Mouse (Mus musculus): ENCODE measurements around the gene Prelp.

Prelp gene

DNA sequence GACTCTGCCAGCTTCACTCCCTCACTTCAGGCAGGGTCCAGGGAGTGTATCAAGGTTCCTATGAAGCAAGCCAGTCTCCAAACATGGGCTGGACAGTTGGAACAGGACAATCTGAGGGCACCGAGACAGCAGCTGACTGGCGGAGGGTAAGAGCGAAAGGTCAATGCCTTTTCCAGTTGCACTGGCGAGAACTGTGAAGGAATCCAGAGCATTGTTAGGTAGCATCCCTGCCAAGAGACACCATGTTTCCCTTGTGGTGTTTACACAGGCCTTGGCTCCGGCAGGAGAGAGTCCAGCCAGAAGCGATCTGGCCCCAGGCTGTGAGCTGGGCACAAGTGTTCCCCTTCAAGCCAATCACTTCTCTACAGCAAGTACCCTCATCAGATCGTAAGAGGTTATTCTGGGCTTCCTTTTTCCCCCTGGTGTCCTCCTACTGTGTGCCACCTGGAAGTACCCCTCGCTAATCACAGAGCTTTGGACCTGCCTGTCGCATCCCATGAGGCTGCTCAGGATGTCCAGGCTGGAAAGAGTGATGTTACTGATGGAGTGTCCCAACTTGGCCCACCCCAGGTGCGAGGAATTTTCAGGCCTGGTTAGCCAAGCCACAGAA, 13.2 kb upstream of the Prelp start:
- no peak for DNase-seq (ENCODE audit: low read depth)

DNA sequence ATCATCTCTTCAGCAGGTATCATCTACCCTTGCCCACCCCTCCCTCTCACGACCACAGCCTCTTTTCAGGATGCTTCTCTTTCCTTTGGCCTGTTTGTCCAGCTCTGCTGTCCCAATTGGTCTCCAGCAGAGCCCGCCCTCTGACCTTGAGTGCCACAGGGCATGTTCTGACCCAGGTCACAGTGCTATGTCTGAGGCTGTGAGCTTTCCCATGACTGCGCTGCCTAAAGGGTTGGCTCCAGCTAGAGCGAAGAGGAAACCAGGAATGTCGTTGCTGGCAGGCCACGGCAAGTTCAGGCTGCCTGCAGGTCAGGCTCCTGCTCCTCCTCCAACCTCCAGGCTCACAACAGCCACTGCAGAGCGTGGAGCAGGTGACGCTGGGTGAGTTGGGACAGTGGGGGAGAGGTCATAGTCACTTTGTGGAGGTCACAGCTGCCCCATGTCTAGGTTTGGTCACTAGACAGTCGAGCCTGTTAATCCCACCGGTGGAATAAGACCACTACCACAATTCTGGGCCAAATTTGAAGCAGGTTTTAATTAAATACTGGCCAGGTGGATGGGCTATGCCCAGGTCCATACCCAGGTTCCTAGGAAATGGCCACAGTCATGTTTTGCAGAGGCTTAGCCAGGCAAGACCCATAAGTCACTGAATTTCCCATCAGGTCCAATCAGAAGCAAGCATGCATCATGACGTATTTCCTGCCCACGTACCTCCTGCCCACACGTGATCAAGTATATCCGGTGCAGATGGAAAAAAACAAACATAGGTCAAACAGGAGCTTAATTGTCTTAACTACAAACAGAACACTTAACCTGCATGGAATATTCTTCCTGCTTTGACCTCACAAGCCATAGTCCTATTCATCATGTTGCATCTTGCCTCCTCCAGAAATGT, 12.3 kb upstream of the Prelp start:
- no peak for DNase-seq (ENCODE audit: low read depth)

DNA sequence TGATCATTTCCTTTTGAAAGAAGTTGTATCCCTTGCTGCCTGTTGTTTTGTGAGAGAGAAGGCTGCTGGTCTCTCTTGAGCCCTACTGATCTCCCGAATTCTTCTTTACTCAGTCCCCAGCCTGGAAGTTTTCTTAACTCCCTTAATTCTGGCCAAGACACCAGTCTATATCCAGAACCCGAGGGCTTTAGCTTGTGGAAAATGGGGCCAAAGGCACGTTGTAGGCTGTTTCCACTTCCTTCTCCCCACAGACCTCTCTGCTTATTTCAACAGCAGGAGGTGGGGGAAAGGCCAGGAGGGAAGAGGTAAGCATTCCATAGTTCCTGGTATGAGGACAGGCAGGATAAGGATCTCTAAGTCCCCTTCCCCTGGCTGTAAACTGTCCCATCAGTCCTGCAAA, 8.8 kb upstream of the Prelp start:
- DNase-seq (ENCODE audit: low read depth) = no peak

DNA sequence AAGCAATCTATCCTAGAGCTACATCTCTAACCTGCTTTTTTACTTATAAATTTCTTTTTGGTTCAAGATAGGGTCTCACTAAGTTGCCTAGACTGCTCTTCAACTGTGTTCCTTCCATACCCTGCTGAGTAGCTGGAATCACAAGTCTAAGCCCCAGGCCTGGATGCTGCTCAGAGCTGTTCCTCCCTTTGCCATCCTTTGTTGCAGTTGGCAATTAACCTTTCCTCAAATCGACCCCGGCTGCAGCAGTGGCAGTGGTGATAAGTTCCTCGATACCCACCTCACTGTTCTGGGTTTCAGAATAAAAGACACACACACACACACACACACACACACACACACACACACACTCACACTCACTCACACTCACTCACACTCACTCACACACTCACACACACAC, 4.0 kb upstream of the Prelp start:
- DNase-seq (ENCODE audit: low read depth) = no peak

DNA sequence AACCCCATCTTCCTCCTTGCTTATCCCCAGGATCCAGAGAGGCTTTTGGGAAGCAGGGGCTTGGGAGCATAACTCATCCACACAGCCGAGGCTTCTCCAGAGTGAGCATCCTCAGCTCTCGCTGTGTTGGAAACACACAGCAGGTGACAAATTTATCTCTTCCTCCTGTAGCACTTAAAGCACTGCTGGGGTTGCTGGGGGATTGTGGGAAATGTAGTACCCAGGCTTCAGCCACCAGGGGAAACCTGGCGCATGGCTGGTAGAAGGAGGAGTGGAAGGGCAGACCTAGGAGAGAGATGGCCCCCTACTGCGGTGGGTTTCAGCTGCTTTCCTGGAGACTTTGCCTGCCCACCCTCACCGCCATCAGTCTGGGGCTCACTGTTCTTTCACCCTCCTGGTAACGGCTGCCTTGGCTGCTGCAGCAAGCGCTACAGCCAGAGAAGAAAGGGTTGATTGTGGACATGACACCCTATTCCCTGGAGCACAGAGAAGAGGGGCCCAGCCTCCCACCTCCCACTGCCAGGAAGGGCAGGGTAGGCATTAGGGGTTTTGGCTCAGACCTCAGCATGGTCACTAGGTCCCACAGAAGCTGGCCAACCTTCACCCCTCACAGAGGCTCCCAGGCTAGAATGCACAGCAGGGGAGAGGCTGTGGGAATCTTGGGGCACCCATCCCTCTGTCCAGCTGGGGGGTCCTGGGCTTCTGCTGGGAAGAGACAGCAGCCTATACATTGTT, 3.1 kb upstream of the Prelp start:
- DNase-seq (ENCODE audit: low read depth) = no peak

DNA sequence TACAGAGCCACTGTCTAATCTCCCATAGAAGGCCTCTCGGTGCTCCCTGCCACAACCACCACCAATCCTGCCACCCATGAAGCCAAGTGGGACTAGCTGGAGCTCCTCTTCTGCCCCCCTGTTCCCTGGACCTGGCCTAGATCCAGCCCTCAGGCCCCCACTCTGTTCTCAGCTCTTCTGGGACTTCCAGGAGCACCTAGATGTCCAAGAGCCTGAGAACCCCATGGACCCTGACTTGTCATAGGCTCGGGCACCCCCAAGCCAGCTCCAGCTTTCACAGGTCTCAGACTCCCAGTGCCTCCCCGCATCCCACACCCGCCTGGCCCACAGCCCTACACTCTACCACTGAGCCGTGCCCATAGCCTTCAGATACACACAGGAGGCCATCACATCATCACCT, 1.9 kb upstream of the Prelp start:
- no peak for DNase-seq (ENCODE audit: low read depth)

DNA sequence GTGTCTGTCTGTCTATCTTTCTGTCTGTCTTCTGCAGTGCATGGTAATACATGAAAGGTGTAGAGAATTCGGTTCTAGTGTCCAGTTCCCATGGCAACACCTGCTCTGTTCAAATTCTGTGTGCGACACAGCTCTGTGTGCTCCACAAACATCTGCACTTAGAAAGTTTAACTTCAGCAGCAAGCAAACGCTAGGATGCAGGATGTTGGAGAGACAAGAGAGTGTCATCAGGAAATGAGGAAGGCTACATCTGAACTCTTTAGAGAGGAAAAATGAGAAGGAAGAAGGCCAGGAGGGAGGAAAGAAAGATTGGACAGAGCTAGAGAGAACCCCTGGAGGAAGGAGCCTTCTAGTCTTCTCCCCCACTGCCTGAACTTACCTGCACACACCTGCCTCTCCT, 338 bp downstream of the Prelp start:
- DNase-seq (ENCODE audit: low read depth) = no peak

DNA sequence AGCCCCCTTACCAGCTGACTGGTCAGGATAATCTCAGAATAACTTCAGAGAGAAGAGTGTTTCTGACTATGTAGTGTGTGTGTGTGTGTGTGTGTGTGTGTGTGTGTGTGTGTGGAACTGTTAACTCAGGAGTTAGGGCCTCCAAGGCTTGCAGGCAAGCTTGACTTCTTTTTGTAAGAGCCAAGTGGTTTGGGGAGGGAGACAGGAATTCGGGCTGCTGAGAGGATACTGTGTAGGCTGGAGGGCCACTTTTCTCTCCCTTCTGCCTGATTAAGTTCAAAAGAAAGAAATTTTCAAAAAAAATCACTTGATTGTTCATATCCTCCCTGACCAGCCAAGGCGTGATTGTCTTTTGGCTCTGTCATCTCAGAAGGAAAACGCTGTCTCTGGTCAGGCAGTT, 813 bp downstream of the Prelp start:
- peak; percentile 36 for DNase-seq (ENCODE audit: low read depth)

DNA sequence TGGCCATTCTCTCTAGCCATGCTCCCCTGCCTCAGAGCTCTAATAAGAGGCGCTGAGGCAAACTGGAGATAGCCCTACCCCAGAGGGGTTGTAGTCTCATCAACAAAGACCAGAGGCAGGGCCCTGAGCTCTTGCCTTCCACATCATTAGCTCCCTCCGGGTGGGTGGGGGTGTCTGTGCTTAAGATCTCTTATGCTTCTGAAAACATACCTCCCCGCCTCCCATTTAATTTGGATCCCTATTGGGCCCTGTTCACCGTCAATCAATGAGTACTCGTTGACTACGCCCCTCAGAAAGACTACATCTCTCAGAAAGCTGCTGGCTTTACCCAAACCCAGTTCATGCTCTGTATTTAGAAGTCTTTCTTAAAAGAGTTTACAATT, 3.1 kb downstream of the Prelp start:
- no peak for DNase-seq (ENCODE audit: low read depth)

DNA sequence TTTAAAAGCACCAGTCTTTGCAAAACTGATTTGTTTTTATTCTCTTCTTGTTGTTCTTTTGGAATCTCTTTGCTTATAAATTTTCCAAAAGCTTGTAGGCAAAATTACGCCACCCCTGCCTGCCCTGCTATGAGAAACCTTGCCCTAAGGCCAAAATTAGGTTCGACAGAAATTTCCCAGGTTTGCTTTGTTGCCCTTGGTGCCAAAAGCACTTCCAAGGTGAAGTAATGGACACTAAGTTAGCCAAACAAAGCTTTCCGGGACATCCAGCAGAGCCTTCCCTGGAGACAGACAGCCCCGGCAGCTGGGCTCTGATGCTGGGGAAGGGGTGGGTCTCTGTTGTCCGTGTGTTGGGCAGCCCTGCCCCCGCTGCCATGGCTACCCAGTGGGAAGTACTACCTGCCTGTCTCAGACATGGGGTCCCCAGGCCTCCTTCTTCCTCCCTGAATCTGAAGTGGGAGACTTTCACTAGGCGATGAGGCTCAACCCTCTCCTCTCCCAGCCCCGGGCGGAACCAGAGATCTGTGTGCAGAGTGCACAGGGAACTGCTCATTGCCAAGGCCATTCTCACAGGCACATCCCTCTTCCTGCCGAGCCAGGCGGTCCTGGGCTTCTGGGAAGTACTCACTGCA, 3.6 kb downstream of the Prelp start:
- DNase-seq (ENCODE audit: low read depth) = no peak

DNA sequence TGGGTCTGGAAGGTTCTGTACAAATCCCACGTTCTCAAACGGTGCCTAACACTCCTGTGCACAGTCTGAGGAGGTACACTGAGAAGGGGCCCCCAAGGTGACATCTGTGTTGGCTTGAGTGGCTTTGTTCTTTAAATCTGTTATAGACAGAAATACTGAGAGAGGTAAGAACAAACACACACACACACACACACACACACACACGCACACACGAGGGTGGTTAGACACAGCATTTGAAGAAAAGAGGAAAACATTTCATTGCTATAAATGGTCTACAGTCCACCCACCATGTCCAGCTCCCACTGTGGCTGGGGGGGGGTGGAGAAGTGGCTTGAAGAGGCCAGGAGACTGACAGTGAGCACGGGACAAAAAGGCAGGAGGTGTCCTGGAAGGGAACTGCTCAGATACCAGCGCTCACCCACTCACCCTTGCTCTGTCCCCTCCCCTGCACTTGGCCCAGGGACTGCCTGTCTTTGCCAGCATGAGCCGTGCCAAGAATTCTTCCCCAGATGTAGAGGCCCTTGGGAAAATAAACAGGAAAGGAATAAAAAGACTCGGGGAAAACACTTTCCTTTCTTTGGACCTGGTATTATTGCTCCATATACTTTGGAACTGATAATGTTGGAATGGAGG, 5.4 kb downstream of the Prelp start:
- DNase-seq (ENCODE audit: low read depth) = peak; percentile 89

DNA sequence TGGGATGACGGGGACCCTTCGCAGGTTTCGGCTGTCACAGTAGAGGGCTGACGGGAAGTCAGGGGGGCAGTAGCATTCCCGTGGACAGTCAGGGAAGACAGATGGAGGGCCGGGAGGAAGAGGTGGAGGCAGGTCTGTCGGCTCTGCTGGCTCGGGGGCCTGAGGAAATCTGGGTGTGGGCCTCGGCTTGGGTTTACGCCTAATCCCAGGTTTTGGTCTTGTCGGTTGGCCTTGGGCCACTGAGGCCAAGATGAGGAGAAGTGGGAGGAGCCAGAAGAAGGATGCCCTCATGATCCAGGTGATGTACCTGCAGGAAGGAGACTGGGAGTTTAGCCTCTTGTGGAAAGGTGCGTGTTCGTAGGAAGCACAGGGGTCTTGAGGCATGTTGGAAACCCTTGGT, 6.1 kb downstream of the Prelp start:
- DNase-seq (ENCODE audit: low read depth) = no peak

DNA sequence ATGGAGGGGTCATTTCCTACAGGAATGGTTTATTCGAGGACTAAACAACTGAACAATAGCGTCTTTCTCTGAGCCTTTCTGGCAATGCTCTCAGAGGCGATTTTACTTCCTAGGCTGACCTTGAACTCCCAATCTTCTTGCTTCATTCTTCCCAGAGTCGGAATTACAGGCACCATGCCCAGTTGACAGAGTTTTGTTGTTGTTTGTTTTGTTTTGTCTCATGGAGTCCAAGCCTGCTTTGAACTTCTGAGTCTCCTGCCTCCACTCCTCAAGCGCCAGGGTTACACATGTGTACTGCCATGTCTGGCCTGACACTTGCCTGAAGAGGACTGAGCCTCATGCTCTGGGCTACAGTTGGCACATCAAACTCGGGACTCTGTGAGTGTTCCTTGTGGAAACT, 8.2 kb downstream of the Prelp start:
- DNase-seq (ENCODE audit: low read depth) = no peak

DNA sequence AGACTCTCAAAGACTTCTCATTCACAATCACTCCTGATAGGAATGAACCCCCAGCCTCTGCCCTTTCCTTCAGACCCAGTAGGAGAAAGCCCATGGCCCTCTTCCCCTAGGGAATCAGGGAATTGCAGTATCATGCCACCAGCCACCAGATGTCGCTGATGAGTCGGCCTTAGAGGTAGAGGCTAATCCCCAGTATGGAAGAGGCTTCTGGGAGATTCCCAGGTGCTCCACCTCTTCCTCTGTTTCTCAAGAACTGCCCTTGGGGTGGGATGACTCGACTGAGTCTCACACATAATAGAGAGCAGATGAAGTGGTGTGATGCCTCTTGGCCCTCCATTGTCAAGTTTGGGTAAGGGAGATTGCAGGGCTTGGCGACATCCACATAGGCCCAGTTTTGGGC, 9.8 kb downstream of the Prelp start:
- peak; percentile 91 for DNase-seq (ENCODE audit: low read depth)

DNA sequence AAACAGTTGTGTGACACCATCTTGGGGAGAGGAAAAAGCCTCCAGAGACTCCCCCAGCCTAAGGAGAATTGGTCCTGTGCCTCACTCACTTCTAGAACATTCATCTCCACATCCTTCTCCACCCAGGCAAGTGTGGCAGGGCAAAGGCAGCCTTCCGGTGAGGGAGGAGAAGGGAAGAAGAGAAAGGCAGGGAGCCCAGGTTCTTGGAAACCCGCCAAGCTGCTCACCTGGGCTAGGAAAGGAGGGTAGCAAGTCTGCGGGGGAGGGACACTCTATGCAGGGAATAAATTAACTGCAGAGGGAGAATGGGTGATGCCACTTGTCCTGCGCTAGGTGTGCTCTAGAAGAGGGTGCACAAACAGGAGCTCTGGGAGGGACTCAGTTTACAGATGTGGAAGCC, 10.2 kb downstream of the Prelp start:
- no peak for DNase-seq (ENCODE audit: low read depth)

DNA sequence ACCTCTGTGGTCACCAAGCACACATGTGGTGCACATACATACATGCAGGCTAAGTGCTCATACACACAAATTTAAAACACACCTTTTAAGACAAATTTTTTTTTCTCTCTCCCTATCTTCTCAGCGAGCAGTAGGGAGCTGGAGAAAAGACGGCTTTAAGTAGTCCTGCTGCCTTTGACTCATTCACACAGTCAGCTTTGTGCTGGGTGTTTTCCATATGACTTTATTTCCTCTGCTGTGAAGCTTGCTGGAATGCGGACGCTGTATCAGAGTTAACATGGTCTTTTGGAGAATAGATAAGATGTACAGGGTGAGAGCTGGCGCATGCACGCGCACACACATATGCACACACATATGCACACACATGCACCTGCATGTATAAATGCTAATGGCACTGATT, 11.1 kb downstream of the Prelp start:
- DNase-seq (ENCODE audit: low read depth) = no peak

DNA sequence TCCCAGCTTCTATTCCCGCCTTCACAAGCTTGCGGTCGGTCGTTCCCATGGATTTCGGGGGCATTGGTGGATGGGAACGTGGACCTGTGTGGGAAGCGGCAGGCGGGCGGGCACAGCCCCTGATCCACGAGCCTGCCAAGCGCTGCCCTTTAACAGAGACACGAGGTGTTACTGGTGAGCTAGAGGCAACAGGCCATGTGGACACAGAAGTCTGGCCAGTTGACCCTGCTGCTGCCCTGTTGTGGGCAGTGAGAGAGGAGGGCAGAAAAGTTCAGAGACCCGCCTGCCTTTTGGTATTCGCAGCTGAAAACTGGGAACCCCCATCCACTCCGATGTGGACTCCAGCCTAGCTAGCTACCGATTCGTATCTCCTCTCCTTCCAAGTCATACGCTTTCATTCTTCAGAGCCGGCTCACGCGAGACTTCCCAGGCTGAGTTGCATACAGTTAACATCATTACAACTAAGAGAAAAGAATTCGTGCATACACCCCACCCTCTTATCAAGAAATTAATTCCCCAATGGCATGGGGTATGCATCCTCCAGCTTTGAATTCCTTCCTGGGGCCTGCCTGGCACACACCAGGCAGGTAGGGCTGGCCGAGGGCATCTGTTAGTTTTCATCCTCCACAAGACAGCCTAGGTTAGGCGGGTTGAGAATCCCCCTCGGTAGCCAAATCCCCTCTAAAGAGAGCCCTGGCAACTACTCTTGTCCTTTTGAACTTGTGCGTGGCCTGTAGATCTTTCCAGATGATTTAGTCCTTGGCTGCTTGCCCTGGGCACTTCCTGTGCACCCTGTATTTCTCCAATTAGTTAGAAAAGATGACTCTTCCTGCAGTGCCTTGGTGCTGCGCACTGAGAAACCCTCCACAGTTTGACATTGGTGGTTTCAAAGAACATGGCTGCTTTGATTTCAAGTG, 12.3 kb downstream of the Prelp start:
- DNase-seq (ENCODE audit: low read depth) = peak; percentile 37

DNA sequence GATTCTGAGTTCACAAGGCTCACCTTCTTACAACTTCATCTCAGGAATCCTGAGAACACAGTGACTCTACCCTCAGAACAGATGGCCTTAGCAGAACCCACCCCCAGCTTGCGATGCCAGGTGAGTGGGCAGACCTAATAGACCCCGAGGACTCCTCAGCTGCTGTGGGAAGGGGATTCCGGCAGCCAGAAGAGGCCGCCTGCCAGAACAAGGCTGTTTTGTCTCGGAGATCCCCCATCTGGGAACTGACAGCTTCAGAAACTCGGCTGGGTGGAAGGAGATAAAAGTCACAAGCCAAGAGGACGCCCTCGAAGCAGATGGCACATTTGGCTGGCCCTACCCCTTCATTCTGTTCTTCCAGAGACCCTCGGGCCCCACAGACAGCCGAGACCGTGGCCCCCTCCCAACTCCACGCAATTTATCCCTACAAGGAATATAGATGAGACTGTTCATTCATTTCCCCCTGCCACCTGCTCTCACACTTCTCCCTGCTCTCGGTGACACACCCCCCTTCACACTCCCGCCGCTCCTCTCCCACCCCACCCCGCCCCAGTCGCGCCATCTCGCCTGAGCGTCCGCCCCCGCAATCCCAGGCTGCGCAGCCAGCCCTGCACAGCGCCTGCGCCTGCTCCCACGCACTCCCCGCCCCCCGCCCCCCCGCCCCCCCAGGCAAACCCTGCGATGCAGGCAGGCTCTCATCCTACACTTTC, 13.1 kb downstream of the Prelp start, which contains the start of gene Optc:
TSS of gene Optc (minus strand) at position 51 of the 710 bp plus-strand sequence.
- no peak for DNase-seq (ENCODE audit: low read depth)

DNA sequence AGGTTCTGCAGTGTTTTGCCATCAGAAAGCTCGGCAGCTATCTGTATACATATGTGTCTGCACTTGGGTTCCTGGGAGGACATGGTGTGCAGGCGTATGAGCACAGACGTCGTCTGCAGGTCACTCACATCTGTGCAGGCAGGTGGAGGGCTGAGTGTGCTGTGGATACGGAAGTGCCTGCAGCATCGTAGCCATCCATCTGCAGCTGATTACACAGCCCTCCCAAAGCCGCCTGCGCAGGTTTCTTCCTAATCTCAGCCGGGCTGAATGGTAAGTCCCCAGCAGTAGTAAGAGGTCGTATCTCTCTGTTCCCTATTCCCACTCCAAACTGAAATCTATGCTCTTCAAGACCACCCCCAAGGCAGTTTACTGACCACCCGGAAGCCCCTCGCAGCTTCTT, 14.8 kb downstream of the Prelp start:
- DNase-seq (ENCODE audit: low read depth) = no peak

DNA sequence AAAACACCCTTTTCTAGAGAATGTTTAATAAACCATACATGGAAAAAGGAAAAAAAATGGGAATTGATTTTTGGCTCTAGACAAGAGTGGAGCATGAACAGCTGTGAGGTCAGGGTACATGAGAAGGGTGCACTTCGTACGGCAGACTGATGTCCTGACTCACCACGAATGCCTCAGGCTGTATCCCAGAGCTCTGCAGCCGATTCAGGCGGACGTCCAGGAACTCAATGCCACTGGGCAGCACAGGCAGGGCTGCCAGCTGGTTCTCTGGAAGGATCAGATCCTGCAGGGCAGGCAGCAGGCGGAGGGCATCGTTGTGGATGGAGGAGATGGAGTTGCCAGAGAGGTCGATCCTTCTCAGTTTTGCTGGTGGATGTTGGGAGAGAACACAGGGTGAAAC, 20.4 kb downstream of the Prelp start:
- peak; percentile 91 for DNase-seq (ENCODE audit: low read depth)
